Mouse (Mus musculus): ENCODE measurements around the gene Arntl2. TPM values are rescaled to one million over a fixed set of nuclear protein-coding genes. Genes with fewer than 3 reads are reported as not detected.
A peak's percentile ranks its signal among the peaks of the same experiment; 100 is the strongest.

Arntl2 gene
- polyA plus RNA-seq, 1 experiment from 2014 or later = 1.2 TPM

DNA sequence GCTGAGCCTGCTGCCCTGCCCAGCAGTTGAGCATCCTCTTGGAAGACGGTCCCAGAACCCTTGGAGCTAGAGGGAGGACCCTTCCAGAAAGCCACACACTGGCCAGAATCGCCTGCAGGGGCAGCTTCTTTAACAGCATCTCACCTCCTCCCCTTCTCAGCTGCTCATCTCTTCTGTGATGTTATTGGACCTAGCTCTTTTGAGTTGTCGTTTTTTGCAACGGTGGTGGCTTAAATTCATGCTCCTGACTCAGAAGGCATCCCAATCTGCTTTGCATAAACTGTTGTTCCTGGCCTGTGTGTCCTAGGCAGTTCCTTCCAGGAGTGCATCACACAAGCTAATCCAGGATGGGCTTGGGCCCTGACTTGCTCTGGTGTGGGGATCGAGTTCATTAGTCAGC lies 1.6 kb downstream of the Arntl2 start:
- no peak overlapping the region for H3K9ac ChIP-seq (ENCODE audit: low read length)
- H3K9me3 ChIP-seq (ENCODE audit: control insufficient read depth, low read length) = no peaks in the 10 kb centered on the region
- no peak overlapping the region for H3K4me3 ChIP-seq (ENCODE audit: low read depth, low read length)
- H3K36me3 ChIP-seq (ENCODE audit: control insufficient read depth, insufficient read depth, low read length) = no peaks in the 10 kb centered on the region
- no peaks in the 10 kb centered on the region for H3K4me1 ChIP-seq (ENCODE audit: control insufficient read depth, insufficient read depth, low read length)
- H3K27ac ChIP-seq (ENCODE audit: low read depth, low read length) = no peak overlapping the region
- no peak overlapping the region for H3K4me2 ChIP-seq (ENCODE audit: low read depth)
- ATAC-seq (ENCODE audit: insufficient read depth, low FRiP score, low TSS enrichment) = no peak
- DNase-seq (ENCODE audit: low spot score) = no peak
- 60% methylated on average over 5 of the region's 5 CpGs for WGBS
- peaks cover 4% of the 10 kb centered on the region; the same call in 1 of the 2 replicates for H3K27me3 ChIP-seq (ENCODE audit: control insufficient read depth, insufficient read depth, low read length)

DNA sequence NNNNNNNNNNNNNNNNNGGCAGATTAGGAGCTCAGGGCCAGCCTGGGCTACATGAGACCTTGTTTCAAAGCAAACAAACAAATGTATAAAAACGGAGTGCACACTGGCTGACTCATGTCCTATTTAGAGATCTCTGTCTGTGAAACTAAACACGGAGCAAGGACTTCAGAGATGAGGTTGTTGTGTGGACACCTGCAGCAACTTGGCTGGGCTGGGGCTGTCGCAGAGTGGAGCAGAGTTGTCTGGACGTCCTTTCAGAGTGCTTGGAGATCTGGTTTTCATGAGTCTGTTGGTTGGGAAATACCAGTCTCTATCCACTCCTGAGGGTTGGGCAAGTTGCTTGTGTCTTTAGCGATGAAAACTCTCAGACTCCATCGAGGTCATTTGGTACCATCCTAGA lies 14.1 kb downstream of the Arntl2 start:
- ATAC-seq (ENCODE audit: insufficient read depth, low FRiP score, low TSS enrichment) = no peak
- DNase-seq (ENCODE audit: low spot score) = no peak
- no peak overlapping the region for H3K4me3 ChIP-seq (ENCODE audit: low read depth, low read length)
- no peaks in the 10 kb centered on the region for H3K4me1 ChIP-seq (ENCODE audit: control insufficient read depth, insufficient read depth, low read length)
- H3K27ac ChIP-seq (ENCODE audit: low read depth, low read length) = no peak overlapping the region
- H3K27me3 ChIP-seq (ENCODE audit: control insufficient read depth, insufficient read depth, low read length) = no peaks in the 10 kb centered on the region
- H3K9me3 ChIP-seq (ENCODE audit: control insufficient read depth, low read length) = no peaks in the 10 kb centered on the region
- no peaks in the 10 kb centered on the region for H3K36me3 ChIP-seq (ENCODE audit: control insufficient read depth, insufficient read depth, low read length)
- 92% methylated on average over 6 of the region's 6 CpGs for WGBS
- H3K9ac ChIP-seq (ENCODE audit: low read length) = no peak overlapping the region
- no peak overlapping the region for H3K4me2 ChIP-seq (ENCODE audit: low read depth)

DNA sequence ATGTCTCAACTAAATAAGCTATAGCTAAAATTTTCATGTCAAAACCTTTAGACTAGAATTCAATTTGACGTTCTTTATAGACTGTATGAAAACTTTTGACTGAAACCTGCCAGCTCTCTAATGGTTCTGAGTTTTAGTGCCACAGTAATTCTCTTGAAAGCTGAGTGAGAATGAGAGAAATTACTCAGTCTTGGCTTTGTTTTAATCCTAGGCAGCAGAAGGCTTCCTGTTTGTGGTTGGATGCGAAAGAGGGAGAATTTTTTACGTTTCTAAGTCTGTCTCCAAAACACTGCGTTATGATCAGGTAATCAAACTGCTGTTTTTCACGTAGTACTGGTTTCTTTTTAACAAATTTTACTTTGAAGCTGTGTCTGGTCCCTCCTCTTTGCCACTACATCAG lies 17.2 kb downstream of the Arntl2 start:
- Histone ChIP-seq H3K27ac (ENCODE audit: low read depth, low read length) (no peak overlapping the region), H3K27me3 (ENCODE audit: control insufficient read depth, insufficient read depth, low read length) (no peaks in the 10 kb centered on the region), H3K4me2 (ENCODE audit: low read depth) (no peak overlapping the region), H3K9me3 (ENCODE audit: control insufficient read depth, low read length) (no peaks in the 10 kb centered on the region), H3K4me1 (ENCODE audit: control insufficient read depth, insufficient read depth, low read length) (no peaks in the 10 kb centered on the region), H3K9ac (ENCODE audit: low read length) (no peak overlapping the region), H3K4me3 (ENCODE audit: low read depth, low read length) (no peak overlapping the region), H3K36me3 (ENCODE audit: control insufficient read depth, insufficient read depth, low read length) (no peaks in the 10 kb centered on the region)
- no peak for ATAC-seq (ENCODE audit: insufficient read depth, low FRiP score, low TSS enrichment)
- DNase-seq (ENCODE audit: low spot score) = no peak
- 90% methylated on average over 5 of the region's 5 CpGs for WGBS

DNA sequence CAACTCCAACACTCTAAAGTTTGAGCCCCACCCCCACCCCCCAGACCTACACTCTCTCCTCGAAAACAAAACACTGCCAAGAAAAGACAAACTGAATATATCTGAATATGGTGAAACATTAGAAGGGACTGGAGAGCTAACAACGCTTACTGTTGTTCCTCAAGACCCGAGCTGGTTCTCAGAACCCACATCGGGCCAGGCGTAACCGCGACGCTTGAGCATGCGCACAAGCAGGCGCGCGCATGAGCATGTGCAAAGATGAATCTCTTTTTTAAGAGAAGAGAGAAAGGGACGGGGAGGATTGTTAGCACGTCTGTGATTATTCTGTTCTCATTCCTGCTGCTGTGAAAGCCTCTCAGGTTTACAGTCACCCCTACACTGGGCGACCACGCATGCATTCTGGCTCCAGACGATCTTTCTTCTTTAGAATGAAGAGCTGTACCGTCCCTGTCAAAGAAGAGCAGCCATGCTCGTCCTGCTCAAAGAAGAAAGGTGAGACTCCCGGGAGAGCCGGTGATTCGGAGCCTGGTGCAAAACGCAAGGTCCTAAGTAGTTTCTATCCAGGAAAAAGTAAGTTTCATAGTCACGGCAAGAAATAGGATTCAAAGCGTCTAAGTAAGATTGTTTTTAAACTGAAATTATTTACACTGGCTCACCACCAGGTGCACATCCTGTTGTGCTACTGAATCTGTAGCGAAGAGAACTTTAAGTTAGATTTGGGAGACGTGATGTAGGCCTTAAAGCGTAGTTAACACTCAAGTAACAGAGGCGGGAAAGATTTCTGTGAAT lies 24.5 kb downstream of the Arntl2 start:
- Histone ChIP-seq H3K4me2 (ENCODE audit: low read depth) (no peak overlapping the region), H3K4me3 (ENCODE audit: low read depth, low read length) (no peak overlapping the region), H3K4me1 (ENCODE audit: control insufficient read depth, insufficient read depth, low read length) (no peaks in the 10 kb centered on the region), H3K27me3 (ENCODE audit: control insufficient read depth, insufficient read depth, low read length) (no peaks in the 10 kb centered on the region), H3K9ac (ENCODE audit: low read length) (no peak overlapping the region), H3K9me3 (ENCODE audit: control insufficient read depth, low read length) (no peaks in the 10 kb centered on the region), H3K36me3 (ENCODE audit: control insufficient read depth, insufficient read depth, low read length) (no peaks in the 10 kb centered on the region), H3K27ac (ENCODE audit: low read depth, low read length) (no peak overlapping the region)
- WGBS = 89% methylated on average over 29 of the region's 29 CpGs
- DNase-seq (ENCODE audit: low spot score) (no peak), ATAC-seq (ENCODE audit: insufficient read depth, low FRiP score, low TSS enrichment) (no peak)

- H3K4me3 ChIP-seq (ENCODE audit: low read depth, low read length) = no peak overlapping the region
- no peaks in the 10 kb centered on the region for H3K9me3 ChIP-seq (ENCODE audit: control insufficient read depth, low read length)
- no peak for DNase-seq (ENCODE audit: low spot score)
- no peak overlapping the region for H3K9ac ChIP-seq (ENCODE audit: low read length)
- no peaks in the 10 kb centered on the region for H3K27me3 ChIP-seq (ENCODE audit: control insufficient read depth, insufficient read depth, low read length)
- H3K4me2 ChIP-seq (ENCODE audit: low read depth) = no peak overlapping the region
- no peak overlapping the region for H3K27ac ChIP-seq (ENCODE audit: low read depth, low read length)
- 92% methylated on average over 13 of the region's 13 CpGs for WGBS
- no peak for ATAC-seq (ENCODE audit: insufficient read depth, low FRiP score, low TSS enrichment)
- no peaks in the 10 kb centered on the region for H3K4me1 ChIP-seq (ENCODE audit: control insufficient read depth, insufficient read depth, low read length)
- H3K36me3 ChIP-seq (ENCODE audit: control insufficient read depth, insufficient read depth, low read length) = no peaks in the 10 kb centered on the region
Observed at GRCm38 (mm10) chr6:146821958-146822357, 26.1 kb downstream of the Arntl2 start.

DNA sequence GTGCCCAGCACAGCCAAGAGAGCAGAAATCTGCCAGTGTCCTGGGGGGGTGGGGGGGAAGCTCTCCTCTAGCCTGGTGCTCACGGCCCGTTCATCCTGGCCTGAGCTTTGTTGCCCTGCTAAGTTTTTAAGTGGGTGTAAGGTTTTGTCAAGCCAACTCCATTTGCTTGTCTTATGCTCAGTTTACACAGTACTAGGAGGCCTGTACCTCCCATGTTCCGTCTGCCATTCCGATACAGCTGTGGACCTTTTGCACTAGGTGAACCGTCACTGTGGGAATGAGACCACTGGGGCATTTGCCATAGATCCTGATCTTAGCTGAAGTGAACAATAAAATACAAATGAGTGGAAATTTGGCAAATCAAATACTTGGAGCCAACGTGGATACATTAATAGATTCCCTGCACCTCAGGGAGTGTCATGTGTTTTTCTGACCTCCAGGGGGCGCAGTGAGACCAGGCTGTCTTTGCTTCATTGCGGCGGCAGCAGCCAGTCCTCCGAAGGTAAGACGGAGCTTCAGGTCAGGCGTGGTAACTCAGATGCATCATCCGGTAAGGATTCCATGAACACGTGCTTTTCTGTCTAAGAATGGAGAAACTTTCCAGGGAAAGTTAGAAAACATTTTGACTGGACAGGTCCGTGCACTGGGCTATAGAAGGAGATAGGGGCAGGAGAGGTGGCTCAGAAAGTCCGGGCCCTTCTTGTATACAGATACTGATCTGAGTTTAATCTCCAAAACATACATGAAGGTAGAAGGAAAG lies 29.1 kb downstream of the Arntl2 start:
- no peaks in the 10 kb centered on the region for H3K36me3 ChIP-seq (ENCODE audit: control insufficient read depth, insufficient read depth, low read length)
- no peak overlapping the region for H3K9ac ChIP-seq (ENCODE audit: low read length)
- no peaks in the 10 kb centered on the region for H3K27me3 ChIP-seq (ENCODE audit: control insufficient read depth, insufficient read depth, low read length)
- 42% methylated on average over 16 of the region's 16 CpGs for WGBS
- ATAC-seq (ENCODE audit: insufficient read depth, low FRiP score, low TSS enrichment) (peak; percentile 56; the same call in 1 of the 2 replicates), DNase-seq (ENCODE audit: low spot score) (peak; percentile 60)
- no peaks in the 10 kb centered on the region for H3K4me1 ChIP-seq (ENCODE audit: control insufficient read depth, insufficient read depth, low read length)
- H3K27ac ChIP-seq (ENCODE audit: low read depth, low read length) = no peak overlapping the region
- no peak overlapping the region for H3K4me3 ChIP-seq (ENCODE audit: low read depth, low read length)
- H3K4me2 ChIP-seq (ENCODE audit: low read depth) = no peak overlapping the region
- no peaks in the 10 kb centered on the region for H3K9me3 ChIP-seq (ENCODE audit: control insufficient read depth, low read length)

DNA sequence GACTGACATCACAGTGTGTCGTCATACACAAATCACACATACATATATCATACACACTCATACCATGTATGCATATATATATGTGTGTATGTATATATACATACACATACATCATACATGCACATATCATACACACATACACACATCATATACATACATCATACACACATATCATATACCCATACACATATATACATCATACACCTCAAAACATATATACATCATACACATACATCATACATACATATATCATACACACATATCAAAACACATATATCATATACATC lies 29.6 kb downstream of the Arntl2 start:
- Histone ChIP-seq H3K9me3 (ENCODE audit: control insufficient read depth, low read length) (no peaks in the 10 kb centered on the region), H3K4me1 (ENCODE audit: control insufficient read depth, insufficient read depth, low read length) (no peaks in the 10 kb centered on the region), H3K36me3 (ENCODE audit: control insufficient read depth, insufficient read depth, low read length) (no peaks in the 10 kb centered on the region), H3K4me2 (ENCODE audit: low read depth) (no peak overlapping the region), H3K27me3 (ENCODE audit: control insufficient read depth, insufficient read depth, low read length) (no peaks in the 10 kb centered on the region), H3K27ac (ENCODE audit: low read depth, low read length) (no peak overlapping the region), H3K9ac (ENCODE audit: low read length) (no peak overlapping the region), H3K4me3 (ENCODE audit: low read depth, low read length) (no peak overlapping the region)
- no peak for DNase-seq (ENCODE audit: low spot score)
- WGBS = 89% methylated on average over 1 of the region's 1 CpGs
- ATAC-seq (ENCODE audit: insufficient read depth, low FRiP score, low TSS enrichment) = peak; percentile 54; the same call in 1 of the 2 replicates

- Histone ChIP-seq H3K4me2 (ENCODE audit: low read depth) (no peak overlapping the region), H3K9ac (ENCODE audit: low read length) (no peak overlapping the region), H3K36me3 (ENCODE audit: control insufficient read depth, insufficient read depth, low read length) (no peaks in the 10 kb centered on the region), H3K27me3 (ENCODE audit: control insufficient read depth, insufficient read depth, low read length) (no peaks in the 10 kb centered on the region), H3K27ac (ENCODE audit: low read depth, low read length) (no peak overlapping the region), H3K9me3 (ENCODE audit: control insufficient read depth, low read length) (no peaks in the 10 kb centered on the region), H3K4me3 (ENCODE audit: low read depth, low read length) (no peak overlapping the region), H3K4me1 (ENCODE audit: control insufficient read depth, insufficient read depth, low read length) (no peaks in the 10 kb centered on the region)
- WGBS = 82% methylated on average over 12 of the region's 12 CpGs
- no peak for DNase-seq (ENCODE audit: low spot score)
- no peak for ATAC-seq (ENCODE audit: insufficient read depth, low FRiP score, low TSS enrichment)
Observed at GRCm38 (mm10) chr6:146831320-146831719, 35.5 kb downstream of the Arntl2 start.

All from neural tube, embryonic 11.5 days (tissue).